Comparison of ENCODE assay signal across 13 mouse cellular contexts in genomic region chr10:57231117-57231516, GRCm38 (mm10).
DNase-seq lines count a peak whose midpoint lies in the region; ATAC-seq lines count a peak whose summit lies in the region.
"Had no signal": no experiment of that assay in that cellular context is flagged by ENCODE, and none has a peak within 500 bp of the region (broad histone marks: within the 10 kb centered on the region; RNA-seq: fewer than 3 reads in every experiment).

No protein-coding gene starts in this region.

- H3K9me3 ChIP-seq in midbrain, embryonic 15.5 days = no peaks in the 10 kb centered on the region
- H3K9me3 ChIP-seq: midbrain, embryonic 13.5 days had no signal

- H3K9ac ChIP-seq in midbrain, embryonic 15.5 days = no peak overlapping the region
- H3K9ac ChIP-seq: midbrain, embryonic 13.5 days had no signal

- no peak overlapping the region for H3K4me3 ChIP-seq in midbrain, embryonic 15.5 days
- H3K4me3 ChIP-seq: erythroblast, embryonic 14.5 days; left cerebral cortex, adult 2 months; midbrain, embryonic 13.5 days had no signal

- WGBS in midbrain, embryonic 15.5 days = 81% methylated on average over 3 of the region's 3 CpGs

- no peaks in the 10 kb centered on the region for H3K36me3 ChIP-seq in midbrain, embryonic 15.5 days (replicated peaks)
- H3K36me3 ChIP-seq: midbrain, embryonic 13.5 days had no signal

- H3K4me1 ChIP-seq in midbrain, embryonic 15.5 days = no peaks in the 10 kb centered on the region
- H3K4me1 ChIP-seq: midbrain, embryonic 13.5 days had no signal

- no peaks in the 10 kb centered on the region for H3K27me3 ChIP-seq in midbrain, embryonic 15.5 days (replicated peaks)
- H3K27me3 ChIP-seq: midbrain, embryonic 13.5 days had no signal

- H3K27ac ChIP-seq in midbrain, embryonic 15.5 days = no peak overlapping the region
- H3K27ac ChIP-seq: left cerebral cortex, adult 2 months; midbrain, embryonic 13.5 days had no signal

- no peak overlapping the region for H3K4me2 ChIP-seq in midbrain, embryonic 15.5 days
- H3K4me2 ChIP-seq: midbrain, embryonic 13.5 days had no signal

- no peak for ATAC-seq in midbrain, embryonic 15.5 days (replicated peaks)
- ATAC-seq: inflammation-experienced regulatory T-cells, adult 6 months; midbrain, embryonic 13.5 days had no signal

- peak; percentile 3 for DNase-seq in embryo, embryonic 11 days
- DNase-seq in embryo, embryonic 10 days (ENCODE audit: low spot score) = no peak
- peak; percentile 2 for DNase-seq in kidney, postnatal 14 days
- no peak for DNase-seq in kidney, adult 9 months
- DNase-seq in brain, adult 2 months (ENCODE audit: low read depth, low spot score) = peak; percentile 38
- DNase-seq in layer of hippocampus, adult 8-10 months (ENCODE audit: low spot score in 2 of 2) = peak; percentile 8 to 29
- no peak for DNase-seq in adrenal gland, adult 8-10 months
- DNase-seq: cerebellum, adult 18-20 months had no signal

Comparison
In these comparisons a context has a peak if more than half of its experiments do, and no peak if none do; other contexts are left out.
1. DNase-seq: peak in embryo, embryonic 11 days (single experiment), kidney, postnatal 14 days (single experiment), brain, adult 2 months (single experiment) and layer of hippocampus, adult 8-10 months (2 of 2); none in embryo, embryonic 10 days (single experiment), kidney, adult 9 months (single experiment) and adrenal gland, adult 8-10 months (single experiment).